10 mouse cellular contexts compared by ENCODE assay signal in genomic region chr1:172514213-172514529, GRCm38 (mm10). TPM values are rescaled to one million over a fixed set of nuclear protein-coding genes. Genes with fewer than 3 reads are reported as not detected.
DNase-seq lines count a peak whose midpoint lies in the region; ATAC-seq and TF ChIP-seq lines count a peak whose summit lies in the region.
"Had no signal": no experiment of that assay in that cellular context is flagged by ENCODE, and none has a peak within 500 bp of the region (broad histone marks: within the 10 kb centered on the region; RNA-seq: fewer than 3 reads in every experiment).

No protein-coding gene starts in this region.

- DNase-seq in kidney, postnatal 25 days = no peak
- DNase-seq in CH12.LX (ENCODE audit: extremely low read depth) (peak; percentile 69), ES-E14 (ENCODE audit: low read depth, low spot score) (no peak)
- no peak for DNase-seq in liver, embryonic 13.5 days
- DNase-seq in left cerebral cortex, postnatal 36 days (ENCODE audit: low spot score in 2 of 2) = no peak
- no peak for DNase-seq in cerebellum, postnatal 14 days

- no peak; the same call in 1 of the 2 replicates for TF ChIP-seq POLR2A in CH12.LX (IDR thresholded peaks at IDR 0.05; ENCODE audit: low read depth, low read length)

- H3K4me2 ChIP-seq in kidney, embryonic 15.5 days = no peak overlapping the region
- peak overlapping the region; percentile 84 for H3K4me2 ChIP-seq in CH12.LX (ENCODE audit: insufficient read depth, low read depth, poor library complexity, severe bottlenecking)
- peak overlapping the region; percentile 51 for H3K4me2 ChIP-seq in liver, embryonic 13.5 days

- no peaks in the 10 kb centered on the region for H3K36me3 ChIP-seq in kidney, embryonic 15.5 days
- H3K36me3 ChIP-seq in CH12.LX (replicated peaks in 1 of 2; ENCODE audit: control insufficient read depth in 1 of 2, insufficient read depth in 1 of 2, low read length in 1 of 2) (peaks cover 0 to 8% of the 10 kb centered on the region in 2 experiments), ES-E14 (ENCODE audit: control insufficient read depth, insufficient read depth, low read length, poor library complexity, severe bottlenecking) (no peaks in the 10 kb centered on the region)
- no peaks in the 10 kb centered on the region for H3K36me3 ChIP-seq in liver, embryonic 13.5 days

- TF ChIP-seq CTCF in CH12.LX (conservative IDR thresholded peaks at IDR 0.05 in 1 of 2, IDR thresholded peaks at IDR 0.05 in 1 of 2; ENCODE audit: low read depth in 2 of 2, low read length in 2 of 2) = no peak

- no peaks in the 10 kb centered on the region for H3K27me3 ChIP-seq in kidney, embryonic 15.5 days
- no peaks in the 10 kb centered on the region for H3K27me3 ChIP-seq in CH12.LX (replicated peaks)
- no peaks in the 10 kb centered on the region for H3K27me3 ChIP-seq in liver, embryonic 13.5 days
- H3K27me3 ChIP-seq: Patski had no signal

- in situ Hi-C loops in CH12.LX (cut with MboI; ENCODE audit: low pct_ligation_motif_present, low pct_unique_long_range_greater_than_20kb, low sequenced_read_pairs) (no loop called here), ES-E14 (cut with MboI; ENCODE audit: low sequenced_read_pairs in 2 of 2, unreplicated experiment in 2 of 2) (no loop called here)

- peak; percentile 79 for TF ChIP-seq EP300 in CH12.LX (IDR thresholded peaks at IDR 0.05; ENCODE audit: low read length)

- peaks cover 4% of the 10 kb centered on the region for H3K9me3 ChIP-seq in kidney, embryonic 15.5 days (replicated peaks)
- H3K9me3 ChIP-seq in CH12.LX (replicated peaks; ENCODE audit: low read length) (peaks cover 11% of the 10 kb centered on the region), ES-E14 (ENCODE audit: control insufficient read depth, insufficient read depth, low read depth, low read length) (no peaks in the 10 kb centered on the region)
- no peaks in the 10 kb centered on the region for H3K9me3 ChIP-seq in liver, embryonic 13.5 days (replicated peaks)

- ATAC-seq in kidney, embryonic 15.5 days (replicated peaks; ENCODE audit: low FRiP score) = no peak
- no peak for ATAC-seq in liver, embryonic 13.5 days (ENCODE audit: low read depth)

- no peaks in the 10 kb centered on the region for H3K79me2 ChIP-seq in CH12.LX (replicated peaks; ENCODE audit: control insufficient read depth, extremely low read depth, insufficient read depth, poor library complexity, severe bottlenecking)

- peak overlapping the region; percentile 66 for H3K27ac ChIP-seq in kidney, embryonic 15.5 days
- H3K27ac ChIP-seq in CH12.LX (ENCODE audit: insufficient read depth, low read depth) (peak overlapping the region; percentile 96), ES-E14 (ENCODE audit: insufficient read depth, low read depth, low read length, poor library complexity, severe bottlenecking) (no peak overlapping the region)
- peak overlapping the region; percentile 69 for H3K27ac ChIP-seq in liver, embryonic 13.5 days

- no peak for TF ChIP-seq RAD21 in CH12.LX (IDR thresholded peaks at IDR 0.05; ENCODE audit: low read depth, low read length)

- dilution Hi-C loops in CH12.LX (cut with MboI; ENCODE audit: extremely low pct_ligation_motif_present, extremely low pct_unique_long_range_greater_than_20kb, low sequenced_read_pairs) = no loop called here

- H3K4me3 ChIP-seq in kidney, embryonic 15.5 days (replicated peaks) = no peak overlapping the region
- peak overlapping the region; percentile 28 to 51 (median 49) for H3K4me3 ChIP-seq in CH12.LX (replicated peaks in 1 of 3; ENCODE audit: low read depth in 2 of 3, low read length in 2 of 3, poor library complexity in 1 of 3)
- H3K4me3 ChIP-seq in ES-E14 (ENCODE audit: insufficient read depth in 1 of 2, low read depth in 1 of 2, low read length in 2 of 2, poor library complexity in 1 of 2, severe bottlenecking in 1 of 2) = no peak overlapping the region
- 0 out of 2 replicates have a peak overlapping the region, but pooled peaks have one; percentile 21 for H3K4me3 ChIP-seq in liver, embryonic 13.5 days (replicated peaks)
- H3K4me3 ChIP-seq: erythroblast, embryonic 14.5 days had no signal

- WGBS in kidney, embryonic 15.5 days = 81% methylated on average over 4 of the region's 4 CpGs
- WGBS in liver, embryonic 13.5 days (ENCODE audit: insufficient replicate concordance) = 20% methylated on average over 4 of the region's 4 CpGs

- H3K9ac ChIP-seq in kidney, embryonic 15.5 days = no peak overlapping the region
- peak overlapping the region; percentile 88 for H3K9ac ChIP-seq in CH12.LX (ENCODE audit: insufficient read depth, low read depth)
- H3K9ac ChIP-seq in ES-E14 (ENCODE audit: insufficient read depth, low read depth, low read length, poor library complexity, severe bottlenecking) = peak overlapping the region; percentile 4; the same call in 1 of the 2 replicates
- no peak overlapping the region for H3K9ac ChIP-seq in liver, embryonic 13.5 days

- peaks cover 51% of the 10 kb centered on the region for H3K4me1 ChIP-seq in kidney, embryonic 15.5 days
- H3K4me1 ChIP-seq in CH12.LX (ENCODE audit: control insufficient read depth in 1 of 2, insufficient read depth in 2 of 2) (peaks cover 13 to 46% of the 10 kb centered on the region in 2 experiments), ES-E14 (ENCODE audit: control insufficient read depth in 2 of 2, insufficient read depth in 2 of 2, low read length in 2 of 2, poor library complexity in 1 of 2) (peaks cover 2 to 31% of the 10 kb centered on the region in 2 experiments; a peak in 3 of 4 replicates)
- peaks cover 58% of the 10 kb centered on the region for H3K4me1 ChIP-seq in liver, embryonic 13.5 days (replicated peaks)

- intact Hi-C loops in left cerebral cortex, postnatal 36 days (cut with DNase I) = no loop called here

TF ChIP-seq in CH12.LX, 34 proteins besides CTCF, POLR2A, EP300 and RAD21 (continues in another document):
- TF ChIP-seq RCOR1 (conservative IDR thresholded peaks at IDR 0.05; ENCODE audit: low read depth, low read length) (no peak), BHLHE40 (IDR thresholded peaks at IDR 0.05; ENCODE audit: low read depth, low read length) (no peak), MAX (IDR thresholded peaks at IDR 0.05; ENCODE audit: low read length) (peak; percentile 36; the same call in 1 of the 2 replicates), ZMIZ1 (IDR thresholded peaks at IDR 0.05; ENCODE audit: low read depth, low read length) (0 out of 2 replicates have a peak, but pooled peaks have one; percentile 11), SIN3A (IDR thresholded peaks at IDR 0.05; ENCODE audit: low read length) (peak; percentile 8; the same call in 1 of the 2 replicates), ZNF384 (IDR thresholded peaks at IDR 0.05; ENCODE audit: low read depth, low read length) (no peak)

TF ChIP-seq in ES-E14, 5 proteins besides CTCF, POLR2A, EP300 and RAD21:
- TF ChIP-seq ZC3H11A (IDR thresholded peaks at IDR 0.05; ENCODE audit: borderline replicate concordance, low read depth, low read length) (no peak), ZNF384 (IDR thresholded peaks at IDR 0.05; ENCODE audit: low read depth, low read length) (no peak), HCFC1 (IDR thresholded peaks at IDR 0.05; ENCODE audit: borderline replicate concordance, insufficient read depth, low read length) (no peak), CHD2 (IDR thresholded peaks at IDR 0.05; ENCODE audit: low read depth, low read length) (no peak), MAFK (IDR thresholded peaks at IDR 0.05; ENCODE audit: insufficient read depth, low read depth, low read length) (no peak)

RNA-seq across cellular contexts. Expression of gene Cfap45, which starts 6.4 kb away (rescaled TPM):
- 1.4 and 2.2 TPM in 2 replicates for polyA plus RNA-seq in kidney, embryonic 15.5 days (2015; fragmentation: Nextera tagmentation; extraction: Ambion mirVana)
- total RNA-seq in CH12.LX (2012; rRNA removed) (not detected in 2 replicates), CH12.LX (2014; rRNA removed) (not detected in 2 replicates), ES-E14 (2012; rRNA removed) (0.67 and 1.2 TPM in 2 replicates)
- not detected in 2 replicates for polyA plus RNA-seq in CH12.LX (2012; ENCODE audit: insufficient read length, low read depth)
- polyA plus RNA-seq in liver, embryonic 13.5 days (2015; fragmentation: Nextera tagmentation; extraction: Ambion mirVana) = 0.17 and 0.44 TPM in 2 replicates
- 1 to 10 TPM; 3.4 to 4.0 TPM for total RNA-seq in left cerebral cortex, postnatal 36 days (2021)

RNA-seq across cellular contexts. Expression of gene Tagln2, which starts 14.3 kb away (rescaled TPM):
- 246 and 251 TPM in 2 replicates for polyA plus RNA-seq in kidney, embryonic 15.5 days (2015; fragmentation: Nextera tagmentation; extraction: Ambion mirVana)
- total RNA-seq in CH12.LX (2012; rRNA removed) = 179 and 206 TPM in 2 replicates
- total RNA-seq in CH12.LX (2014; rRNA removed) = 145 and 172 TPM in 2 replicates
- 281 and 337 TPM in 2 replicates for polyA plus RNA-seq in CH12.LX (2012; ENCODE audit: insufficient read length, low read depth)
- total RNA-seq in ES-E14 (2012; rRNA removed) = 112 and 131 TPM in 2 replicates
- 127 and 145 TPM in 2 replicates for polyA plus RNA-seq in liver, embryonic 13.5 days (2015; fragmentation: Nextera tagmentation; extraction: Ambion mirVana)
- 10 to 100 TPM in 1 of 2 experiments, 1 to 10 TPM in 1; 10.0 to 11.6 TPM for total RNA-seq in left cerebral cortex, postnatal 36 days (2021)

RNA-seq across cellular contexts. Expression of gene Igsf9, which starts 32.6 kb away (rescaled TPM):
- 45.0 and 46.0 TPM in 2 replicates for polyA plus RNA-seq in kidney, embryonic 15.5 days (2015; fragmentation: Nextera tagmentation; extraction: Ambion mirVana)
- total RNA-seq in CH12.LX (2012; rRNA removed) = 4.5 and 6.0 TPM in 2 replicates
- 2.0 and 2.7 TPM in 2 replicates for total RNA-seq in CH12.LX (2014; rRNA removed)
- 6.5 and 7.2 TPM in 2 replicates for polyA plus RNA-seq in CH12.LX (2012; ENCODE audit: insufficient read length, low read depth)
- total RNA-seq in ES-E14 (2012; rRNA removed) = 45.6 and 80.3 TPM in 2 replicates
- 1.6 and 2.5 TPM in 2 replicates for polyA plus RNA-seq in liver, embryonic 13.5 days (2015; fragmentation: Nextera tagmentation; extraction: Ambion mirVana)
- 10 to 100 TPM in 1 of 2 experiments, 1 to 10 TPM in 1; 8.4 to 11.2 TPM for total RNA-seq in left cerebral cortex, postnatal 36 days (2021)
- polyA plus RNA-seq: erythroblast, embryonic 14.5 days had no signal

RNA-seq across cellular contexts. Expression of gene Slamf9, which starts 39.0 kb away (rescaled TPM):
- 0.73 and 1.1 TPM in 2 replicates for polyA plus RNA-seq in kidney, embryonic 15.5 days (2015; fragmentation: Nextera tagmentation; extraction: Ambion mirVana)
- total RNA-seq in CH12.LX (2012; rRNA removed) (17.0 and 30.9 TPM in 2 replicates), CH12.LX (2014; rRNA removed) (30.1 and 32.6 TPM in 2 replicates), ES-E14 (2012; rRNA removed) (1.6 and 2.7 TPM in 2 replicates)
- 28.3 and 30.3 TPM in 2 replicates for polyA plus RNA-seq in CH12.LX (2012; ENCODE audit: insufficient read length, low read depth)
- polyA plus RNA-seq in liver, embryonic 13.5 days (2015; fragmentation: Nextera tagmentation; extraction: Ambion mirVana) = 1.5 and 1.9 TPM in 2 replicates
- total RNA-seq in left cerebral cortex, postnatal 36 days (2021) = under 1 TPM; 0.49 to 0.82 TPM
- polyA plus RNA-seq: erythroblast, embryonic 14.5 days had no signal

RNA-seq across cellular contexts. Expression of gene Vsig8, which starts 41.6 kb away (rescaled TPM):
- polyA plus RNA-seq in kidney, embryonic 15.5 days (2015; fragmentation: Nextera tagmentation; extraction: Ambion mirVana) = 0.57 and 0.59 TPM in 2 replicates
- total RNA-seq in CH12.LX (2012; rRNA removed) (0.13 and 0.17 TPM in 2 replicates), CH12.LX (2014; rRNA removed) (not detected in 2 replicates), ES-E14 (2012; rRNA removed) (0.09 and 0.26 TPM in 2 replicates)
- 0.18 and 0.29 TPM in 2 replicates for polyA plus RNA-seq in CH12.LX (2012; ENCODE audit: insufficient read length, low read depth)
- not detected in 2 replicates for polyA plus RNA-seq in liver, embryonic 13.5 days (2015; fragmentation: Nextera tagmentation; extraction: Ambion mirVana)
- under 1 TPM in 1 of 2 experiments, not detected in 1; 0.47 TPM for total RNA-seq in left cerebral cortex, postnatal 36 days (2021)
- total RNA-seq: gastrocnemius, adult 18-20 months had no signal
- polyA plus RNA-seq: erythroblast, embryonic 14.5 days had no signal

Comparison
In these comparisons a context has a peak if more than half of its experiments do, and no peak if none do; other contexts are left out.
1. H3K4me3 ChIP-seq: peak in CH12.LX (3 of 3) and liver, embryonic 13.5 days (single experiment); none in kidney, embryonic 15.5 days (single experiment) and ES-E14 (0 of 2).
2. H3K9ac ChIP-seq: peak in CH12.LX (single experiment) and ES-E14 (single experiment); none in kidney, embryonic 15.5 days (single experiment) and liver, embryonic 13.5 days (single experiment).